Mouse (Mus musculus): Measurements from ENCODE around the gene Ube2v1.

- TF ChIP-seq CTCF (IDR thresholded peaks at IDR 0.05; ENCODE audit: extremely low read depth, insufficient read length, insufficient replicate concordance, low read depth, low read length) (no peak), POLR2A (IDR thresholded peaks at IDR 0.05; ENCODE audit: low read depth, low read length) (no peak)
Measured at GRCm38 (mm10) chr2:167596726-167597491, 35.0 kb downstream of the Ube2v1 start.
